Mouse (Mus musculus) T-helper 1 cell (primary cell): ENCODE data around the gene Fscn3.

Source experiments
- in situ Hi-C: fragments of 300-600 bp; cut with MboI, MseI; formaldehyde crosslinking; loops from one replicate; pipeline ENCODE4 v1.15.1; 2025; ENCODE audit warnings: high pct_unique_total_duplicates

Gene Fscn3

DNA sequence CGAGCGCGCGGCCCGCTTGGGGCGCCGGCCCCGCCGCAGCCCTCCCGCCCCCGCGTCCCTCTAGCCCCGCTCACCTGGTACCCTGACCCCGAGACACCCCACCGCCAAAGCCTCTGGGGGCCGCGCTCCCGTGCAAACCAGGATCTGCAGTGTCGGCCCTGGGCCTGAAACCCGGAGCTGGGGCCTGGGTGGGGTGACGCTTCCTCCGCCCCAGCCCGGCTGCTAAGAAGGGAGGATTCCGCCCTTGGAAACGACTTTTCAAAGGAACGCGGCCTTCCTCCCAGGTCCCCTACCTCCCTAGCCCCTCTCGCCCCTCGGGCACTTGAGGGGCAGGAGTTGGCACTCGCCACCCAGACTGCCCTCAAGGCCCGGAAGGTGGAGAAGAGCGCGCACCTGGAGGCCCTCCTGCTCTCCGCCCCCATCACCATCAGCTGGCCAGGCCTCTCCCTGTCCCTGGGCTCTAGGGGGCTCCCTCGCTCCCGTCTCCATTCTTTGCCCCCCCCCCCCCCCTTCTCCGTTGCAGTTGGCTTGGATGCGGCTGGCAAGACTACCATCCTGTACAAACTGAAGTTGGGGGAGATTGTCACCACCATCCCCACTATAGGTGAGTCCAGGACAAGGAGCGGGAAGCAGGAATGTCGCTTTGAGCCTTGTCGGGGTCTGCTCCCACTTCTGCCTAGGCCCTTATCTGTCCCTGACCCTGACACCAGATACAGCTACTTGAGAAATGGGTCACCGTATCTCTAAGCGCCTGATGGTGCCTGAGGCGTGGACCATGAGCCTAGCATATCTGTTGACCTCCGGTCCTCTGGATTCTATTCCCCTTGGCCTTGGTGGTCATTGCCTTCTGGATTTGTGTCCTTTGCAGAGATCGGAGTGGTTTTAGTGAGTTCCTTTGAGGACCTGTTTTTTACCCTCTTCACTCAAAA lies 3.6 kb upstream of the Fscn3 start:
- in situ Hi-C loops, result loop anchor here (5.0 to 25.0 kb wide), 2 partner anchors 53 to 762 kb away; partner anchors contain the start of gene Snd1

DNA sequence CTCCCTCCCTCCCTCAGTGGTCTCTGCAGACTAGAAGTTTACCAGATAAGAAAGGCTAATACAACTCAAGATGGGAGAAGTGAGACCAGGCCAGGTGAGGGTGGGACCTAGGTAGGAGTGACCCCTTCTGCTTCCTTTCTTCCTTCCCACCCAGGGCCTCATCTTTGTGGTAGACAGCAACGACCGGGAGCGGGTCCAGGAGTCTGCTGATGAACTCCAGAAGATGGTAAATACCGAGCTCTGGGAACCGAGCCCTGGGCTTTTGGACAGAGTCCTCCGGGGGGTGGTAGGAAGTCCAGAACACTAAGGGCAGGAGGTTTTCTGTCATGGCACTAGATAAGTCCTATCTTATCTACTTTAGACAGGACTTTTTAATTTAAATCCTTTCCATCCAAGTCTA lies 2.6 kb upstream of the Fscn3 start:
- in situ Hi-C loops, result loop anchor here (5.0 kb wide), 2 partner anchors 472 to 597 kb away; no protein-coding TSS in a partner anchor

DNA sequence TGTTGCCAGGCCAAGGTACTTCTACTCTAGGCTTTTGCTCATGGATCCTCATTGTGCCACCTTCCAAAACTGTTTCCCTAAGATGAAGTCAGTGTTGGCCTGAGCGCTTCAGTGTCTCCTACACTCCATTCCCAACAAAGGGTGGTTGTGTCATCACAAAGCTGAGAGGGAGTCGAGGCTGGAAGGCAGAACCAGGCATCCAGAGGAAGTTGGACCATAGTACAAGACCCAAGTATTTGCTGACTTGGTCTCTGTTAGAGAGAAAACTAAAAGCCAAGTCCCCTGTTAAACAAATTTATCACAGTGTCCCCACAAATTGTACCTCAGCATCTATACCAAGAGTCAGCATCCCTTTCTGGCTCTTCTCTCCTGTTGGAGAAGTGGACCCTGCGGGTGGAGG lies 701 bp downstream of the Fscn3 start, which contains the start of gene Gcc1:
Gcc1 (minus strand) TSS at position 101 of the 400 bp plus-strand sequence.
- in situ Hi-C loops, result loop anchor here (5.0 kb wide), 2 partner anchors 469 to 594 kb away; no protein-coding TSS in a partner anchor

GRCm38 (mm10) chr6:28429870-28430269 lies 2.3 kb downstream of the Fscn3 start:
- in situ Hi-C loops, result loop anchor here (5.0 kb wide), 2 partner anchors 467 to 592 kb away; no protein-coding TSS in a partner anchor

DNA sequence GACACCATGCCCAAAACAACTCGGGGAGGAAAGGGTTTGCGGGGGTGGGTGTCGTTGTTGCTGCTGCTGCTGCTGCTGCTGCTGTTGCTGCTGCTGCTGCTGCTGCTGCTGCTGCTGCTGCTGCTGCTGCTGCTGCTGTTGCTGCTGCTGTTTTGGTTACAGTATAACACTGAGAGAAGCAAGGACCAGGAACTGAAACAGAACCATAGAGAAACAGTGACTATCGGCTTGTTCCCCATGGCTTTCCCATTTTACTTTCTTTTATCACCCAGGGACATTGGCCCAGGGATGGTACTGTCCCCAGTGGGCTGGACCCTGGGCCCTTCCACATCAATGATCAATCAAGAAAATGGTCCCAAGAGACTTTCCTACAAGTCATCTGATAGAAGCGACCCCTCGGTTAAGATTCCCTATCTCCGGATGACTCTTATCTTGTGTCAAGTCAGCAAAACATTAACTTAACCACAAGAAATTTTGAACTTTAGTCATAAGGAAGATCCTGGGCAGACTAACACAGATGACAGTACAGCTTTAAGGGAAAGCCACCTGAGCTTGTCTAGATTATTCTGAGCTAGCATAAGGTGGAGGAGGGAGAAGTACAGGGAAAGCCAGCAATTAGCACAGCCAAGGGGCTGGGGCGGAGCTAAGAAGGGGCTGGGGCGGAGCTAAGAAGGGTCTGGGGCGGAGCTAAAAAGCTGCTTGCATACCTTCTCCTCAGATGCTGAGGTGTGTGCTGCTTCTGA lies 3.4 kb downstream of the Fscn3 start:
- in situ Hi-C loops, result no loop called here

- in situ Hi-C loops, result no loop called here
Observed at GRCm38 (mm10) chr6:28431538-28431855, 3.9 kb downstream of the Fscn3 start.

GRCm38 (mm10) chr6:28447937-28448336 lies 20.3 kb downstream of the Fscn3 start:
- in situ Hi-C loops, result no loop called here

- in situ Hi-C loops, result no loop called here
Observed at GRCm38 (mm10) chr6:28449253-28449652, 21.7 kb downstream of the Fscn3 start, which contains the start of gene Pax4. Pax4 (minus strand) TSS chr6:28449353.

GRCm38 (mm10) chr6:28450481-28450880 lies 22.9 kb downstream of the Fscn3 start:
- in situ Hi-C loops, result no loop called here

DNA sequence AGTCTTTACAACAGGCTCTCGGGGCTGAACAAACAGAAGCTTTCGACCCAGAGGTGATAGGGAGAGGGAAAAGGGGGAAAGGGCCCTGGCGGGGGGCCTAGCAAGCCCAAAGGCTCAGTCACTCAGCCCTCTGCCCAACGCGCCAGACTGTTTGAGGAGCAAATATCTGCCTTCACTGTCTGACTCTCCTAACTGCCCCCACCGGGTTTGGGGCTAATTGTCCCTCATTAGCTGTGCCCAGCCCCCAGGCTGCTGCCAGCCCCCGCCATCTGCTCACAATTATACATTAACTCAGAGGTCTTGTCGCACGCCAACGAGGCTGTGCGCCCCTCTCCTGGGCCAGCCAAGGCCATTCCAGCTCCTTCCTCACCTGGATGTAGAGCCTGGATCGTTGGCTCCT lies 23.4 kb downstream of the Fscn3 start:
- in situ Hi-C loops, result no loop called here

- in situ Hi-C loops, result no loop called here
Observed at GRCm38 (mm10) chr6:28459221-28459668, 31.7 kb downstream of the Fscn3 start.

- in situ Hi-C loops, result no loop called here
Observed at GRCm38 (mm10) chr6:28460534-28460933, 32.9 kb downstream of the Fscn3 start.

- in situ Hi-C loops, result no loop called here
Observed at GRCm38 (mm10) chr6:28464630-28465029, 37.0 kb downstream of the Fscn3 start.

GRCm38 (mm10) chr6:28470017-28470602 lies 42.5 kb downstream of the Fscn3 start:
- in situ Hi-C loops, result no loop called here

GRCm38 (mm10) chr6:28470621-28471020 lies 43.0 kb downstream of the Fscn3 start:
- in situ Hi-C loops, result no loop called here

- in situ Hi-C loops, result no loop called here
Observed at GRCm38 (mm10) chr6:28471284-28472035, 43.9 kb downstream of the Fscn3 start.

DNA sequence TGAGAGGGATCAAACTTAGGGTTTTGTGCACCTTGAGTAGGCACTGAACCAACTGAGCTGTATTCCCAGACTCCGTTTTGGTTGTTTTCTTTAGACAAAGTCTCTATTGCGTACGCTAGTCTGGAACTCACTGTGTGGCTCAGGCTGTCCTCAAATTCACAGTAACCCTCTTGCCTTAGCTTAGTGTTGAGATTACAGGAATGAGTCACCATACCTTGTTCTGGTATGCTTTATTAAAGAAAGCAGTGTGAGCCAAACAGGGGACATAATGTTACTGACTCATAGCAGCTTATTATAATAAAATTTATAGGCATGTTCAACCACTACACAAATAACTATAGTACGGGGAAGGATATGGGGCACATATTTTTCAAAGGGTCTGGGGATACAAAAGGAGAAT lies 46.6 kb downstream of the Fscn3 start:
- in situ Hi-C loops, result no loop called here

DNA sequence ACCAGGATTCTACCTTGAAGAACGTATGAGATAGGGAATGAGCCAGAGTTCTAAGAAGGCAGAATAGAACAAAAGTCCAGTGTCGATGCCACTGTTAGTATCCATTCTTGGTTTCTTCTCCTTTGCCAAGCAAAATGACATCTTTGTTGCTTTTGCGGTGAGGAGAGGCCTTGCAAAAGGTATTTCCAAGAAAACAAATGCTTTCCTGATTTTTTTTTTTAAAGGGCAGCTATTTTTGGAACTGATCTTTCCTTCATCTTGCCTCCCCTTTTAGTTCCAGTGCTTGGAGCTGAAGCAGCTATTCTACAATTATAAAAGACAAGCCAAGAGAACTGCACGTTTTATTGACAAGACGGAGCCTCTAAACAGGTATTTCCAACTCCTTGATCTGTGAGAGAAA lies 47.2 kb downstream of the Fscn3 start, which contains the start of gene Snd1:
Snd1 (plus strand) TSS at position 301 of the 400 bp plus-strand sequence.
- in situ Hi-C loops, result loop anchor here (5.0 kb wide), 1 partner anchor 53 kb away; the partner anchor contains the start of gene Arf5

DNA sequence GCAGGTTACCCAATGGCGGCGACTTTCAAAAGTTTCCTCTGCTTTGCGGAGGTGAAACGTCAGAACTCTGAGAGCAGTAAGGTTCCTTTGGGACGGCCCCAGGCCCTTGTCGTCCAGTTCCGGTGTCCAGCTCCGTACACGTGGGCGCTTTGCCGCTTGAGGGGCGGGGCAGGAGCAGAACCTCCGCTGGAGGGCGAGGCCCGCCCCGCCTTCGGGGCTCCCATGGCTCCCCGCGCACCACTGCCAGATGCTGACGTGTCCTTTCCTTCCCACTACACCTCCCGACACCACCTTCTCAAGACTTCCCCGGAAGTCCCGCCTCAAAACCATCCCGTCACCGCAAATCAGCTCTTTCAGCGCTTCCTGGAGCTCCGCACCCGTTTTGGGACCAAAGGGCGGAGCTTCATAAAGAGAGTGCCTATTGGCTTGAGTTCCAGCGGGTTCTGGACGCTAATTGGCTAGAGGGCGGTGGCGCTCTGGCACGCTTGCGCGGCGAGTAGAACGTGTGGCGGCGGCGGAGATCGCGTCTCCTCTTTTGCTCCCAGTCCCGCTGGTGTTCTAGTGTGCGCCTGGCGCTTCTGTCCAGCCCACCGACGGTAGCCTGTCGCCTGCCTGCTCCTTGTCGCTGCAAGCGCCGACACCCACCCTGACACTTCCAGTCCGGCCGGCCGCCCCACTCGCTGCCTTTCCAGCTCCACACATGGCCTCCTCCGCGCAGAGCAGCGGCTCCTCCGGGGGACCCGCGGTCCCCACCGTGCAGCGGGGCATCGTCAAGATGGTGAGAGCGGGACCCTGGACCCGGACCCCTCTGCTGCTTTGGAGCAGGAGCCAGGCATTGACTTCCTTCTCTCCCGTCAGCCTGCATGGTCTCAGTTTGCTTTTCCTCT lies 52.5 kb downstream of the Fscn3 start:
- in situ Hi-C loops, result loop anchor here (5.0 kb wide), 1 partner anchor 58 kb away; the partner anchor contains the start of gene Arf5
